Mouse (Mus musculus): ENCODE data around the gene Slc6a21.

Slc6a21 gene

GRCm38 (mm10) chr7:45277136-45277760 is at the start of gene Slc6a21:
Slc6a21 (plus strand) TSS chr7:45277513.
- in situ Hi-C loops (cut with MboI): no loop called here

- in situ Hi-C loops (cut with MboI): no loop called here
Measured at GRCm38 (mm10) chr7:45228548-45228947, 48.8 kb upstream of the Slc6a21 start.

- in situ Hi-C loops (cut with MboI): no loop called here
Measured at GRCm38 (mm10) chr7:45229046-45229445, 48.3 kb upstream of the Slc6a21 start.

- in situ Hi-C loops (cut with MboI): no loop called here
Measured at GRCm38 (mm10) chr7:45229459-45230203, 47.7 kb upstream of the Slc6a21 start.

GRCm38 (mm10) chr7:45231192-45231591 is 46.1 kb upstream of the Slc6a21 start:
- in situ Hi-C loops (cut with MboI): no loop called here

GRCm38 (mm10) chr7:45231941-45232340 is 45.4 kb upstream of the Slc6a21 start:
- in situ Hi-C loops (cut with MboI): no loop called here

GRCm38 (mm10) chr7:45232716-45233465 is 44.4 kb upstream of the Slc6a21 start:
- in situ Hi-C loops (cut with MboI): no loop called here

- in situ Hi-C loops (cut with MboI): no loop called here
Measured at GRCm38 (mm10) chr7:45233580-45234332, 43.6 kb upstream of the Slc6a21 start.

GRCm38 (mm10) chr7:45234333-45234841 is 42.9 kb upstream of the Slc6a21 start:
- in situ Hi-C loops (cut with MboI): no loop called here

GRCm38 (mm10) chr7:45234922-45235571 is 42.3 kb upstream of the Slc6a21 start:
- in situ Hi-C loops (cut with MboI): no loop called here

- in situ Hi-C loops (cut with MboI): no loop called here
Measured at GRCm38 (mm10) chr7:45235656-45236180, 41.6 kb upstream of the Slc6a21 start.

GRCm38 (mm10) chr7:45237747-45238699 is 39.3 kb upstream of the Slc6a21 start:
- in situ Hi-C loops (cut with MboI): no loop called here

- in situ Hi-C loops (cut with MboI): no loop called here
Measured at GRCm38 (mm10) chr7:45238723-45239496, 38.4 kb upstream of the Slc6a21 start, which contains the start of gene Cd37. Cd37 (minus strand) TSS chr7:45239115.

GRCm38 (mm10) chr7:45240109-45240508 is 37.2 kb upstream of the Slc6a21 start:
- in situ Hi-C loops (cut with MboI): no loop called here

- in situ Hi-C loops (cut with MboI): no loop called here
Measured at GRCm38 (mm10) chr7:45240633-45241388, 36.5 kb upstream of the Slc6a21 start, which contains the start of gene Slc6a16. Slc6a16 (plus strand) TSS chr7:45241085.

GRCm38 (mm10) chr7:45241389-45241749 is 35.9 kb upstream of the Slc6a21 start:
- in situ Hi-C loops (cut with MboI): no loop called here

- in situ Hi-C loops (cut with MboI): no loop called here
Measured at GRCm38 (mm10) chr7:45247666-45248065, 29.6 kb upstream of the Slc6a21 start.

- in situ Hi-C loops (cut with MboI): no loop called here
Measured at GRCm38 (mm10) chr7:45253806-45254205, 23.5 kb upstream of the Slc6a21 start.
